Mouse (Mus musculus) intestine, postnatal 0 days (tissue): ENCODE data around the gene Nyap1. TPM values are rescaled to one million over a fixed set of nuclear protein-coding genes. Genes with fewer than 3 reads are reported as not detected.
"Not testable (repeated sequence)": the region's sequence is repeated elsewhere in the genome, so short reads cannot be mapped to it uniquely, and the experiment has no call there.

Experiments used
- ATAC-seq: fragments of 200-750 bp; cut with Nextera tagmentation; 2 replicates; pipeline ENCODE4 v1.8.0; 2017; ENCODE audit warnings: mild to moderate bottlenecking, moderate TSS enrichment, moderate library complexity
- H3K27ac ChIP-seq: fragments of 300-500 bp; sonication (generic); 2 replicates; pipeline ENCODE4 v1.5.1; 2014; ENCODE audit warnings: mild to moderate bottlenecking, low read depth, low read length, moderate library complexity
- H3K27me3 ChIP-seq: fragments of 300-500 bp; sonication (generic); replicated peaks from 2 replicates; pipeline ENCODE4 v1.6.1; 2014; ENCODE audit warnings: low read length, mixed read lengths; ENCODE audit not compliant: control insufficient read depth, insufficient read depth
- H3K36me3 ChIP-seq: fragments of 300-500 bp; sonication (generic); 2 replicates; pipeline ENCODE4 v1.6.1; 2014; ENCODE audit warnings: mild to moderate bottlenecking, moderate library complexity; ENCODE audit not compliant: control insufficient read depth, insufficient read depth
- H3K4me1 ChIP-seq: fragments of 300-500 bp; sonication (generic); replicated peaks from 2 replicates; pipeline ENCODE4 v1.6.1; 2014; ENCODE audit warnings: antibody characterized with exemption, low read length, mixed read lengths; ENCODE audit not compliant: control insufficient read depth, insufficient read depth
- H3K4me2 ChIP-seq: fragments of 300-500 bp; sonication (generic); replicated peaks from 2 replicates; pipeline ENCODE4 v1.6.1; 2014; ENCODE audit warnings: low read depth, mild to moderate bottlenecking, moderate library complexity
- H3K4me3 ChIP-seq: fragments of 300-500 bp; sonication (generic); 2 replicates; pipeline ENCODE4 v1.5.1; 2014; ENCODE audit warnings: low read depth, low read length
- H3K9ac ChIP-seq: fragments of 300-500 bp; sonication (generic); 2 replicates; pipeline ENCODE4 v1.6.1; 2014; ENCODE audit warnings: mild to moderate bottlenecking, low read depth, low read length
- H3K9me3 ChIP-seq: fragments of 300-500 bp; sonication (generic); 2 replicates; pipeline ENCODE4 v1.6.1; 2016; ENCODE audit warnings: mixed run types; ENCODE audit not compliant: control insufficient read depth
- CTCF ChIP-seq: sonication (generic); IDR thresholded peaks from 2 replicates; pipeline ENCODE4 v1.5.1; 2016; ENCODE audit warnings: low read depth, mild to moderate bottlenecking, control low read depth, antibody characterized with exemption, moderate library complexity
- WGBS: fragments of 180-500 bp; shearing (Covaris S2); extraction: QIAGEN DNeasy Blood & Tissue Kit; methylation state at CpG from one replicate; pipeline ENCODE4 v1.1.7; 2014; 5-methylcytosine and 5-hydroxymethylcytosine counted together
- polyA plus RNA-seq: library from polyadenylated mRNA; unstranded; fragments of >200 nt; fragmentation: Nextera tagmentation; extraction: Ambion mirVana; gene quantifications from 2 replicates; pipeline ENCODE4 v1.2.1, GENCODE M21; 2015

The Nyap1 gene
- polyA plus RNA-seq, 1 experiment from 2014 or later, result 1.6 TPM

DNA sequence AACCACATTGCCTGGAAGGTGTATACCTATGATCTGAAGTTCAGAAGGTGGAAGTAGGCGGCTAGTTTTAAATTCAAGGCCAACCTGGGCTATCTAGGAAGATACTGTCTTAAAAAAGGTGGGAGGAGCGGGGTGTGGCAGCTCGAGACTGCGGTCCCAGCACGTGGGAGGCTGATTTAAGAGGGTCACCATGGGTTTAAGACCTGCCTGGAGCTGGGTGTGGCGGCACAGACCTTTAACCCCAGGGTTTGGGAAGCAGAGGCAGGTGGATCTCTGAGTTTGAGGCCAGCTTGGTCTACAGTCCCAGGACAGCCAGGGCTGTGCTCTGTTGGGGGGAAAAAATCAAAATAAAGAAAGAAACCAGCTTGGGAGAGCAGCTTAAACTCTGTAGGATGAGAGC lies 10.6 kb upstream of the Nyap1 start:
- H3K9ac ChIP-seq, result no peak overlapping the region
- H3K4me1 ChIP-seq, result peaks cover 8% of the 10 kb centered on the region; the same call in 1 of the 2 replicates
- no peak overlapping the region for H3K4me2 ChIP-seq
- no peaks in the 10 kb centered on the region for H3K27me3 ChIP-seq
- no peaks in the 10 kb centered on the region for H3K9me3 ChIP-seq
- H3K27ac ChIP-seq, result no peak overlapping the region
- H3K36me3 ChIP-seq, result peaks cover 64% of the 10 kb centered on the region
- no peak overlapping the region for H3K4me3 ChIP-seq
- WGBS, result 72% methylated on average over 6 of the region's 6 CpGs
- no peak for TF ChIP-seq CTCF
- ATAC-seq, result no peak

DNA sequence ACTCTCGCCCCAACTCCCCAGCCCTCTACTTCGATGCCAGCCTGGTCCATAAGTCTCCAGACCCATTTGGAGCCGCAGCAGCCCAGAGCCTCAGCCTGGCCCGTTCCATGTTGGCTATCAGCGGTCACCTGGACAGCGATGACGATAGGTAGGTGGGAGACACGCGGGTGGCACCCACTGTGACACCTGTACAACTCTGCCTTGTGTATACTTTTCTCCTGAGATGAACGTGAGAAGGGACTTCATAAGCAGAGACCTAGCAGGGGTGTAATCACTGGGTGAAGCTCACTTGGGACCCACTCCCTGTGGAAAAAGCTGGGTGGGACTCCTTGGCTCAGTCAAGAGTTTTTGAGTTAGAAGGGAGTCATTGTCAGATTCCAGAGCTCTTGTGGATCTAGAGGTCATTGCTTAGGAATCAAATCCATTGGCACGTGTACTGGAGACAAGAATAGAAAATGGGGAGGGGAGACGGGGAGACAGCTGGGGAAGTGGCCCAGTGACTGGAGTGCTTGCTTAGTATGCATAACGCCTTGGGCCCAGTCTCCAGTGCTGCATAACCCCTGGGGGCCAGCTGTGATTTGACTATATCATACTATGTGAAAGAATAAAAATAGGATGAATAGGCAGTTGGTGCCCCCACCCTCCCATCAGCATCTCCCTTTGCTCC lies 9.9 kb upstream of the Nyap1 start:
- 92% methylated on average over 13 of the region's 13 CpGs for WGBS

DNA sequence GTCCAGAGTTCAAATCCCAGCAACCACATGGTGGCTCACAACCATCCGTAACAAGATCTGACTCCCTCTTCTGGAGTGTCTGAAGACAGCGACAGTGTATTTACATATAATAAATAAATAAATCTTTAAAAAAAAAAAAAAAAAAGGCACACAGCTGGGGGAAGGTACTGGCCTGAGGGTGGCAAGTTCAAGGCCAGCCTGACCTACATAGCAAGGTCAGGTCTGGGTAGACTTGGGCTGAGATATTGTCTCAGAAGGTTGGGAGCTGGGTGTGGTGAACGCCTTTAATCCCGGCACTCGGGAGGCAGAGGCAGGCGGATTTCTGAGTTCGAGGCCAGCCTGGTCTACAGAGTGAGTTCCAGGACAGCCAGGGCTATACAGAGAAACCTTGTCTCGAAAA lies 8.8 kb upstream of the Nyap1 start:
- H3K36me3 ChIP-seq, result peaks cover 47% of the 10 kb centered on the region
- H3K27ac ChIP-seq, H3K9ac ChIP-seq, H3K4me2 ChIP-seq, H3K9me3 ChIP-seq, H3K4me1 ChIP-seq, ATAC-seq, H3K27me3 ChIP-seq, H3K4me3 ChIP-seq: not testable (repeated sequence)
- 94% methylated on average over 6 of the region's 8 CpGs for WGBS

More for the DNA sequence above, 9.9 kb upstream of the Nyap1 start:
- H3K36me3 ChIP-seq, result peaks cover 58% of the 10 kb centered on the region
- no peak for TF ChIP-seq CTCF
- H3K4me3 ChIP-seq, result no peak overlapping the region
- H3K9ac ChIP-seq, result no peak overlapping the region
- H3K4me1 ChIP-seq, result peaks cover 8% of the 10 kb centered on the region; the same call in 1 of the 2 replicates
- H3K27me3 ChIP-seq, result no peaks in the 10 kb centered on the region
- no peaks in the 10 kb centered on the region for H3K9me3 ChIP-seq
- H3K27ac ChIP-seq, result no peak overlapping the region
- H3K4me2 ChIP-seq, result no peak overlapping the region
- ATAC-seq, result no peak

DNA sequence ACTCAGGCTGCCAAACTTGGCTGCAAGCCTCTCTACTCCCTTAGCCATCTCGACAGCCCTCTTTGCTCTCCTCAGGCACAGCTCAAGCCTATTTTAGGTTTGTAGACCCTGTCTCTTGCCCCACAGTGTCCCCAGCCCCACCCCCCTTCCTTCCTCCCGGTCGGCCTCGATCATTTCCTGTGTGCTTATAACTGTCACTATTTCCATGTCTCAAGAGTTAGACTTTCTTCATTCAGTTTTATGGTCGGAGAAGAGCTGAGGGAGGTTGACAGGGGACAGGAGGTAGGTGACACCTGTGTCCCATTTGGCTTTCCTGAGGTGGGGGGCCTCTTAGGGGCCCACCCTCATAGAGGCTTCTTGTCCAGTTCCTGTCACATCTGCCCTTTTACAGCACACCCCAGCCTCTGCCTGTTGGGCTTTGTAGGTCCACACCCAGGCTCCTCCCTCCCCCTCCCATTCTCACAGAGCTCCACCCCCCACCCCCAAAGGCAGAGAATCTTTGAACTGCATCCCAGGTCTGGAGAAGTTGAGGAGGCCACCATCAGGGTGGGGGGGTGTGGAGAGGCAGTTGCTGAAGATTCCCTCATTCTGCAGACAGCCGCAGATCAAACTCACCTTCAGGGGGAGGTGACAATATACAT lies 7.9 kb upstream of the Nyap1 start:
- Histone ChIP-seq H3K4me1 (peaks cover 8% of the 10 kb centered on the region; the same call in 1 of the 2 replicates), H3K9me3 (no peaks in the 10 kb centered on the region), H3K36me3 (peaks cover 43% of the 10 kb centered on the region), H3K27ac (0 out of 2 replicates have a peak overlapping the region, but pooled peaks have one; percentile 5), H3K9ac (peak overlapping the region; percentile 31; the same call in 1 of the 2 replicates), H3K27me3 (no peaks in the 10 kb centered on the region), H3K4me3 (no peak overlapping the region), H3K4me2 (peak overlapping the region; percentile 95)
- ATAC-seq, result no peak
- TF ChIP-seq CTCF, result no peak
- WGBS, result 47% methylated on average over 6 of the region's 6 CpGs

DNA sequence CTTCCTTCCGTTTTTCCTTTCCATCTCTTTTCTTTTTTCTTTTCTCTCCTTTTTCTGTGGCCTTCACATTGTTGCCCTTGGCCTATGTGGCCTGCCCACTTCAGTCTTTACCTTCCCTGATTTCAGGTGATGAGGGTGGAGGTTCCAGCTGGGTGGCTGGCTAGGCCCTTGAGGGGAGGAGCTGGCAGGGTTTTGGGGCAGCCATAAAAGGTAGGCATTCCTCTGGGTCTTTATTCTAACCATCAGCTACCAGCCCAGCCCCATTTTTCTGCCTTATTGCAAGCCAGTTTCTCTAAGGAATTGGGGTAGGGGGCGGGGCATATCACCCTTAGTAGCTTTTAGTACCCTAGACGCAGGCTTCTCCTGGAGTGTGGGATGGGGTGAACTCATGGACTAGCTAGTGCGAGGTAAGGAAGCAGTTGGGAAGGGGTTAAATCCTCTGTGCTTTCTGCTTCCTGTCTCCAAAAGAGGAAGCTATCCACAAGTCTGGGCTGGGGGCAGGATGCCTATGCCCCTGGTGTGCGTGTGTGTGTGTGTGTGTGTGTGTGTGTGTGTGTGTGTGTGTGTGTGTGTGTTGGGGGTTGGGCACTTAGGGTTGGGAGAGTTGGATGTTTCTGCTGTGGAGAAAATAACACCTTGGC lies 6.8 kb upstream of the Nyap1 start:
- TF ChIP-seq CTCF, result no peak
- H3K36me3 ChIP-seq, result peaks cover 33% of the 10 kb centered on the region

DNA sequence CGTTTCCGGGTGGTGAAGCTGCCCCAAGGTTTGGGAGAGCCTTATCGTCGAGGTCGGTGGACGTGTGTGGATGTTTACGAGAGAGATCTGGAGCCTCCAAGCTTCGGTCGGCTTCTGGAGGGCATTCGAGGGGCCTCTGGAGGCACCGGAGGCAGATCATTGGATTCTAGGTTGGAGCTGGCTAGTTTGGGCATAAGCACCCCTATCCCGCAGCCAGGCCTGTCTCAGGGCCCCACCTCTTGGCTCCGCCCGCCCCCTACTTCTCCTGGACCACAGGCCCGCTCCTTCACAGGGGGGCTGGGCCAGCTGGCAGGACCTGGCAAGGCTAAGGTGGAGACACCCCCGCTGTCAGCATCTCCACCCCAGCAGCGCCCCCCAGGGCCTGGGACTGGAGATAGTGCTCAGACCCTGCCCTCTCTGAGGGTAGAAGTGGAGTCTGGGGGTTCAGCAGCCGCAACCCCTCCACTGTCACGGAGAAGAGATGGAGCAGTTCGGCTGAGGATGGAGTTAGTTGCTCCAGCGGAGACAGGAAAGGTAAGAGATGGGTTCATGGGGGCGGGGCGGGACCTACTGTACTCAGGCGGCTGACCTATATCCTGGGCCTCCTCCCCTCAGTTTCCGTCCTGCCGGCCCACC lies 6.0 kb upstream of the Nyap1 start:
- TF ChIP-seq CTCF, result peak; percentile 47
- Histone ChIP-seq H3K4me3 (peak overlapping the region; percentile 82), H3K4me2 (peak overlapping the region; percentile 95), H3K9me3 (no peaks in the 10 kb centered on the region), H3K36me3 (peaks cover 25% of the 10 kb centered on the region), H3K27ac (peak overlapping the region; percentile 98), H3K9ac (peak overlapping the region; percentile 86), H3K27me3 (no peaks in the 10 kb centered on the region), H3K4me1 (peaks cover 8% of the 10 kb centered on the region; the same call in 1 of the 2 replicates)
- WGBS, result 3% methylated on average over 26 of the region's 26 CpGs
- no peak for ATAC-seq

More for the DNA sequence above, 6.8 kb upstream of the Nyap1 start:
- peak overlapping the region; percentile 82 for H3K4me3 ChIP-seq
- H3K27me3 ChIP-seq, result no peaks in the 10 kb centered on the region
- peak overlapping the region; percentile 5; the same call in 1 of the 2 replicates for H3K27ac ChIP-seq
- H3K4me1 ChIP-seq, result peaks cover 8% of the 10 kb centered on the region; the same call in 1 of the 2 replicates
- no peak overlapping the region for H3K9ac ChIP-seq
- WGBS, result 24% methylated on average over 5 of the region's 5 CpGs
- ATAC-seq, result no peak
- no peaks in the 10 kb centered on the region for H3K9me3 ChIP-seq
- peak overlapping the region; percentile 95 for H3K4me2 ChIP-seq
